Mouse (Mus musculus) midbrain, embryonic 10.5 days (tissue): ENCODE measurements at regions not wholly inside any gene's neighbourhood (a gene's known extent, or its start where the extent isn't known, plus 50 kb on each side); places are given as distances from the start of the nearest gene placed in this dataset.

ENCODE experiments used
- DNase-seq: peaks from one replicate; pipeline ENCODE4 v3.0.0-alpha.2; 2017; ENCODE audit warnings: low spot score
- H3K27ac ChIP-seq: fragments of 300-500 bp; sonication (generic); replicated peaks from 2 replicates; pipeline ENCODE4 v1.5.1; 2016; ENCODE audit warnings: mild to moderate bottlenecking
- H3K27me3 ChIP-seq: fragments of 300-500 bp; sonication (generic); 2 replicates; pipeline ENCODE4 v1.6.1; 2016; ENCODE audit warnings: low read depth, mild to moderate bottlenecking; ENCODE audit not compliant: poor library complexity, severe bottlenecking
- H3K36me3 ChIP-seq: fragments of 300-500 bp; sonication (generic); 2 replicates; pipeline ENCODE4 v1.6.1; 2016; ENCODE audit warnings: mild to moderate bottlenecking, moderate library complexity
- H3K4me1 ChIP-seq: fragments of 300-500 bp; sonication (generic); 2 replicates; pipeline ENCODE4 v1.6.1; 2016
- H3K4me3 ChIP-seq: fragments of 300-500 bp; sonication (generic); 2 replicates; pipeline ENCODE4 v1.5.1; 2016; ENCODE audit warnings: mild to moderate bottlenecking, moderate library complexity
- H3K9me3 ChIP-seq: fragments of 300-500 bp; sonication (generic); replicated peaks from 2 replicates; pipeline ENCODE4 v1.6.1; 2016; ENCODE audit warnings: mild to moderate bottlenecking
- WGBS: fragments of 180-500 bp; shearing (Covaris S2); methylation state at CpG from one replicate; pipeline ENCODE4 v1.1.7; 2016; 5-methylcytosine and 5-hydroxymethylcytosine counted together

- Histone ChIP-seq H3K9me3 (no peaks in the 10 kb centered on the region), H3K4me1 (no peaks in the 10 kb centered on the region), H3K27ac (no peak overlapping the region), H3K27me3 (no peaks in the 10 kb centered on the region), H3K36me3 (no peaks in the 10 kb centered on the region), H3K4me3 (no peak overlapping the region)
- DNase-seq, result no peak
- 91% methylated on average over 5 of the region's 5 CpGs for WGBS
Observed at GRCm38 (mm10) chr15:41347221-41347620, 1213.1 kb downstream of the 9330182O14Rik start.

- DNase-seq, result no peak
- no peak overlapping the region for H3K4me3 ChIP-seq
- WGBS, result 38% methylated on average over 1 of the region's 2 CpGs
Observed at GRCm38 (mm10) chr15:41352129-41352528, 1218.0 kb downstream of the 9330182O14Rik start.

GRCm38 (mm10) chr15:41359276-41359675 is 1225.1 kb downstream of the 9330182O14Rik start:
- Histone ChIP-seq H3K36me3 (no peaks in the 10 kb centered on the region), H3K9me3 (no peaks in the 10 kb centered on the region), H3K4me3 (no peak overlapping the region), H3K27me3 (no peaks in the 10 kb centered on the region), H3K27ac (no peak overlapping the region), H3K4me1 (no peaks in the 10 kb centered on the region)
- DNase-seq, result no peak
- WGBS, result 85% methylated on average over 4 of the region's 4 CpGs

More at GRCm38 (mm10) chr15:41352129-41352528, 1218.0 kb downstream of the 9330182O14Rik start:
- H3K4me1 ChIP-seq, result no peaks in the 10 kb centered on the region
- no peak overlapping the region for H3K27ac ChIP-seq
- H3K27me3 ChIP-seq, result no peaks in the 10 kb centered on the region
- no peaks in the 10 kb centered on the region for H3K36me3 ChIP-seq
- H3K9me3 ChIP-seq, result no peaks in the 10 kb centered on the region

GRCm38 (mm10) chr15:41374669-41375068 is 1240.5 kb downstream of the 9330182O14Rik start:
- Histone ChIP-seq H3K9me3 (no peaks in the 10 kb centered on the region), H3K4me1 (no peaks in the 10 kb centered on the region), H3K27ac (no peak overlapping the region), H3K27me3 (no peaks in the 10 kb centered on the region), H3K4me3 (no peak overlapping the region), H3K36me3 (no peaks in the 10 kb centered on the region)
- 67% methylated on average over 1 of the region's 1 CpGs for WGBS
- no peak for DNase-seq

- H3K27ac ChIP-seq, result no peak overlapping the region
- no peak for DNase-seq
- no peaks in the 10 kb centered on the region for H3K4me1 ChIP-seq
- H3K4me3 ChIP-seq, result no peak overlapping the region
- no peaks in the 10 kb centered on the region for H3K36me3 ChIP-seq
- H3K27me3 ChIP-seq, result no peaks in the 10 kb centered on the region
- 90% methylated on average over 4 of the region's 4 CpGs for WGBS
- no peaks in the 10 kb centered on the region for H3K9me3 ChIP-seq
Observed at GRCm38 (mm10) chr15:41375906-41376305, 1241.7 kb downstream of the 9330182O14Rik start.

GRCm38 (mm10) chr15:41379637-41380036 is 1245.5 kb downstream of the 9330182O14Rik start:
- H3K4me3 ChIP-seq, result no peak overlapping the region
- H3K27ac ChIP-seq, result no peak overlapping the region
- H3K27me3 ChIP-seq, result no peaks in the 10 kb centered on the region
- H3K4me1 ChIP-seq, result no peaks in the 10 kb centered on the region
- H3K36me3 ChIP-seq, result no peaks in the 10 kb centered on the region
- 96% methylated on average over 5 of the region's 5 CpGs for WGBS
- no peak for DNase-seq
- no peaks in the 10 kb centered on the region for H3K9me3 ChIP-seq

GRCm38 (mm10) chr15:41380429-41380828 is 1246.3 kb downstream of the 9330182O14Rik start:
- Histone ChIP-seq H3K4me1 (no peaks in the 10 kb centered on the region), H3K4me3 (no peak overlapping the region), H3K9me3 (no peaks in the 10 kb centered on the region), H3K36me3 (no peaks in the 10 kb centered on the region), H3K27ac (no peak overlapping the region), H3K27me3 (no peaks in the 10 kb centered on the region)
- 94% methylated on average over 7 of the region's 7 CpGs for WGBS
- DNase-seq, result no peak

GRCm38 (mm10) chr15:41390699-41391098 is 1256.5 kb downstream of the 9330182O14Rik start:
- no peaks in the 10 kb centered on the region for H3K9me3 ChIP-seq
- H3K4me3 ChIP-seq, result no peak overlapping the region
- no peaks in the 10 kb centered on the region for H3K36me3 ChIP-seq
- H3K27ac ChIP-seq, result no peak overlapping the region
- DNase-seq, result no peak
- no peaks in the 10 kb centered on the region for H3K4me1 ChIP-seq
- H3K27me3 ChIP-seq, result no peaks in the 10 kb centered on the region
- 38% methylated on average over 2 of the region's 2 CpGs for WGBS
